Mouse (Mus musculus): ENCODE data around the gene Pi4ka. TPM values are rescaled to one million over a fixed set of nuclear protein-coding genes. Genes with fewer than 3 reads are reported as not detected.

The Pi4ka gene
- total and polyA plus RNA-seq, 3 experiments: 40.5 to 149 (median 88.4) TPM

DNA sequence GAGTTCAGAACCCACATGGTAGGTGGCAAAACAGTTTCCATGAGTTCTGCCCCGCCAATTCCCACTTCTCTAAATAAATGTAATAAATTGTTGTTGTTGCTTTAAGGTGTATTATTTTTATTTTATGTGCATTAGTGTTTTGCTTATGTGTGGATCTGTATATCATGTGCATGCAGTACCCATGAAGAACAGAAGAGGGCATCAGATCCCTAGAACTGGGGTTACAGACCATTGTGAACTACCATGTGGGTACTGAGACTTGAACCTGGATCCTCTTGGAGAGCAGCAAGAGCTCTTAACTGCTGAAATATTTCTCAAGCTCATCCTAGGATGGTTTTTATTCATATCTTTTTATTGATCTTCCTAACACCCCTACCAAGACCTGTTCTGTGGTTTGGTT lies 3.3 kb downstream of the Pi4ka start (continued):
- TF ChIP-seq KAT2A (IDR thresholded peaks at IDR 0.05; ENCODE audit: insufficient replicate concordance, low read length): no peak
- TF ChIP-seq HCFC1 (IDR thresholded peaks at IDR 0.05; ENCODE audit: low read depth, low read length): no peak
- TF ChIP-seq SMC3 (IDR thresholded peaks at IDR 0.05; ENCODE audit: low read depth, low read length): peak; percentile 90
- TF ChIP-seq MXI1 (IDR thresholded peaks at IDR 0.05; ENCODE audit: low read depth, low read length): no peak
- TF ChIP-seq SIN3A (IDR thresholded peaks at IDR 0.05; ENCODE audit: low read length): no peak
- TF ChIP-seq CTCF (conservative IDR thresholded peaks at IDR 0.05 in 1 of 2, IDR thresholded peaks at IDR 0.05 in 1 of 2; ENCODE audit: low read depth in 2 of 2, low read length in 2 of 2): peak; percentile 86 to 91; a peak in 3 of 4 replicates
- TF ChIP-seq USF2 (conservative IDR thresholded peaks at IDR 0.05; ENCODE audit: low read depth, low read length): no peak
- TF ChIP-seq ELF1 (IDR thresholded peaks at IDR 0.05; ENCODE audit: low read depth, low read length): no peak
- no peak for TF ChIP-seq TBP (conservative IDR thresholded peaks at IDR 0.05; ENCODE audit: low read depth, low read length)
- no peak for TF ChIP-seq MAFK (IDR thresholded peaks at IDR 0.05; ENCODE audit: insufficient replicate concordance, low read length)

DNA sequence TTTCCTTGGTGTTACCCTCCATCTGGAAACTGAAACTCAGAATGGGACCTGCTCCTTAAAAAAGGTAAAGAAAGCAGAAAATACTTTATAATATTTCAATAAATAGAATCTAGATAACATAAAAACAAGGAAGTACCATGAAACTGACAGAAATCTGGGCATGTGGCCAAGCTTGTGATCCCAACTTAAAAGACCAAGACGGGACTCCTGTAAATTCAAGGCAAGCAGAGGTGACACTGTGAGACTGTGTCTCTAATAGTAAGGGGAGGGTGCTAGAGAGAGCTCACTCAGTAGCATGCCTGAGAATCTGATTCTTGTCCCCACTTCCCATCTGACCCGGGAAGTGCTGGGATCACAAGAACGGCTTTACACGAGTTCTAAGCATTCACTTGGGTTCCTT lies 13.3 kb downstream of the Pi4ka start:
- Histone ChIP-seq H3K4me3 (replicated peaks in 1 of 3; ENCODE audit: low read depth in 2 of 3, low read length in 2 of 3, poor library complexity in 1 of 3) (no peak overlapping the region), H3K79me2 (replicated peaks; ENCODE audit: control insufficient read depth, extremely low read depth, insufficient read depth, poor library complexity, severe bottlenecking) (no peaks in the 10 kb centered on the region; the same call in 1 of the 2 replicates), H3K4me2 (ENCODE audit: insufficient read depth, low read depth, poor library complexity, severe bottlenecking) (no peak overlapping the region), H3K36me3 (replicated peaks in 1 of 2; ENCODE audit: control insufficient read depth in 1 of 2, insufficient read depth in 1 of 2, low read length in 1 of 2) (peaks cover 0 to 50% of the 10 kb centered on the region in 2 experiments), H3K27me3 (replicated peaks) (no peaks in the 10 kb centered on the region), H3K9ac (ENCODE audit: insufficient read depth, low read depth) (no peak overlapping the region), H3K4me1 (ENCODE audit: control insufficient read depth in 1 of 2, insufficient read depth in 2 of 2) (no peaks in the 10 kb centered on the region), H3K9me3 (replicated peaks; ENCODE audit: low read length) (no peaks in the 10 kb centered on the region), H3K27ac (ENCODE audit: insufficient read depth, low read depth) (no peak overlapping the region)
- TF ChIP-seq ETS1 (conservative IDR thresholded peaks at IDR 0.05; ENCODE audit: low read depth, low read length): no peak
- TF ChIP-seq POLR2A (IDR thresholded peaks at IDR 0.05; ENCODE audit: low read depth, low read length): no peak
- no peak for TF ChIP-seq TCF12 (IDR thresholded peaks at IDR 0.05; ENCODE audit: low read depth, low read length)
- no peak for TF ChIP-seq GABPA (IDR thresholded peaks at IDR 0.05; ENCODE audit: insufficient replicate concordance, low read depth, low read length)
- no peak for TF ChIP-seq MXI1 (IDR thresholded peaks at IDR 0.05; ENCODE audit: low read depth, low read length)
- no peak for TF ChIP-seq SIN3A (IDR thresholded peaks at IDR 0.05; ENCODE audit: low read length)
- TF ChIP-seq SMC3 (IDR thresholded peaks at IDR 0.05; ENCODE audit: low read depth, low read length): no peak
- TF ChIP-seq MEF2A (IDR thresholded peaks at IDR 0.05; ENCODE audit: borderline replicate concordance, low read depth, low read length): no peak
- dilution Hi-C loops (cut with MboI; ENCODE audit: extremely low pct_ligation_motif_present, extremely low pct_unique_long_range_greater_than_20kb, low sequenced_read_pairs) (no loop called here), in situ Hi-C loops (cut with MboI; ENCODE audit: low pct_ligation_motif_present, low pct_unique_long_range_greater_than_20kb, low sequenced_read_pairs) (no loop called here)
- DNase-seq (ENCODE audit: extremely low read depth): no peak

DNA sequence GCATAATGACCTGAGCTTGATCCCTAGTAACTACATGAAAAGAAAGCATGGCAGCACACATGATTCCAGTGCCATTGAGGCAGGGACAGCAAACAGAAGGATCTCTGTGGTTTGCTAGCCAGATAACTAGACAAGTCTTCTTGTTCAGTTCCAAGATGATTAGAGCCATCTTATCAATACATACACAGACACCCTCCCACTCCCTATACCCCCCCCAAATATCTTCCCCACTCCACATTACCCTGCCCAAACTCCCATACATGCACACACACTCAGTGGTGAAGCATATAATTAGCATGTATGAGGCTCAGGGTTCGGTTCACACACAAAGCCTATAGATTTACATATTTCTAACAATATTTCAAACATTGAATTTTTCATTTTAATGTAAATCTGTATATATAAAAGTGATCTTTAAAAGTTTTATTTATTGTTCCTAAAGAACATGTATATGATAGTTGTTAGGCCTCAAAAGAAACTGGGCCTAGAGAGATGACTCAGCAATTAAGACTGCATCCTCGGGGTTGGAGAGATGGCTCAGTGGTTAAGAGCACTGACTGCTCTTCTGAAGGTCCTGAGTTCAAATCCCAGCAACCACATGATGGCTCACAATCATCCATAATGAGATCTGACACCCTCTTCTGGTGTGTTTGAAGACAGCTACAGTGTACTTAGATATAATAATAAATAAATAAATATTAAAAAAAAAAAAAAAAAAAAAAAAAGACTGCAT lies 22.4 kb downstream of the Pi4ka start:
- peaks cover 33 to 74% of the 10 kb centered on the region in 2 experiments for H3K36me3 ChIP-seq (replicated peaks in 1 of 2; ENCODE audit: control insufficient read depth in 1 of 2, insufficient read depth in 1 of 2, low read length in 1 of 2)
- H3K79me2 ChIP-seq (replicated peaks; ENCODE audit: control insufficient read depth, extremely low read depth, insufficient read depth, poor library complexity, severe bottlenecking): no peaks in the 10 kb centered on the region
- dilution Hi-C loops (cut with MboI; ENCODE audit: extremely low pct_ligation_motif_present, extremely low pct_unique_long_range_greater_than_20kb, low sequenced_read_pairs) (no loop called here), in situ Hi-C loops (cut with MboI; ENCODE audit: low pct_ligation_motif_present, low pct_unique_long_range_greater_than_20kb, low sequenced_read_pairs) (no loop called here)
- H3K4me3 ChIP-seq (replicated peaks in 1 of 3; ENCODE audit: low read depth in 2 of 3, low read length in 2 of 3, poor library complexity in 1 of 3): no peak overlapping the region
- DNase-seq (ENCODE audit: extremely low read depth): no peak
- no peaks in the 10 kb centered on the region for H3K27me3 ChIP-seq (replicated peaks)
- no peak overlapping the region for H3K9ac ChIP-seq (ENCODE audit: insufficient read depth, low read depth)
- no peak overlapping the region for H3K27ac ChIP-seq (ENCODE audit: insufficient read depth, low read depth)
- no peaks in the 10 kb centered on the region for H3K4me1 ChIP-seq (ENCODE audit: control insufficient read depth in 1 of 2, insufficient read depth in 2 of 2)
- H3K9me3 ChIP-seq (replicated peaks; ENCODE audit: low read length): no peaks in the 10 kb centered on the region
- TF ChIP-seq HCFC1 (IDR thresholded peaks at IDR 0.05; ENCODE audit: low read depth, low read length) (no peak), NELFE (IDR thresholded peaks at IDR 0.05; ENCODE audit: low read depth, low read length) (no peak), IRF4 (IDR thresholded peaks at IDR 0.05; ENCODE audit: low read depth, low read length) (no peak)
- H3K4me2 ChIP-seq (ENCODE audit: insufficient read depth, low read depth, poor library complexity, severe bottlenecking): no peak overlapping the region

Measured in CH12.LX (cell line).